Mouse (Mus musculus): ENCODE measurements around the gene Slc25a35.

DNA sequence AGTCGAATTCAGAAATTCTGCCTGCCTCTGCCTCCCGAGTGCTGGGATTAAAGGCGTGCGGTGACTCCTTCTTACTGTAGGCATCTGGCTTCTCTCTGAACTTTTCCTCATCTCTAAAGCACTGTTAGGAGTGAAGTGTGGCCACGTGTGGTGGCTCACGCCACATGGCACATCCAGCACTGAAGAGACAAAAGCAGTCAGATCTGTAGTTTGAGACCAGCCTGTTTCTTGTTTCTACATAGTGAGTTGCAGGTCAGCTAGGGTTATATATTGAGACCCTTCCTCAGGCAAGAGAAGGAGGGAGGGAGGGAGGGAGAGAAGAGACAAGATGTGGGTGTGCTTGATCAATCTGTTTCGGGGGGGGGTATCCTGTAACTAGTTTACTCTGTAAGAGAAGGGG is 7.2 kb downstream of the Slc25a35 start, which contains the start of gene Rangrf:
- TF ChIP-seq CTCF (IDR thresholded peaks at IDR 0.05; ENCODE audit: borderline replicate concordance, insufficient read depth, low read length) (no peak), POLR2A (IDR thresholded peaks at IDR 0.05; ENCODE audit: low read depth, low read length) (no peak)
